Mouse (Mus musculus) heart, embryonic 15.5 days (tissue): ENCODE results near the gene Rbm20. TPM values are rescaled to one million over a fixed set of nuclear protein-coding genes. Genes with fewer than 3 reads are reported as not detected.

Source experiments
- ATAC-seq: fragments of 200-750 bp; cut with Nextera tagmentation; replicated peaks from 2 replicates; pipeline ENCODE4 v1.8.0; 2017; ENCODE audit warnings: low read depth, moderate TSS enrichment; ENCODE audit not compliant: insufficient number of reproducible peaks, insufficient read depth, low FRiP score
- H3K27ac ChIP-seq: fragments of 300-500 bp; sonication (generic); 2 replicates; pipeline ENCODE4 v1.5.1; 2015; ENCODE audit warnings: mild to moderate bottlenecking, inconsistent platforms
- H3K27me3 ChIP-seq: fragments of 300-500 bp; sonication (generic); 2 replicates; pipeline ENCODE4 v1.6.1; 2015; ENCODE audit warnings: inconsistent platforms
- H3K36me3 ChIP-seq: fragments of 300-500 bp; sonication (generic); 2 replicates; pipeline ENCODE4 v1.6.1; 2015; ENCODE audit warnings: mild to moderate bottlenecking, inconsistent platforms
- H3K4me1 ChIP-seq: fragments of 300-500 bp; sonication (generic); replicated peaks from 2 replicates; pipeline ENCODE4 v1.6.1; 2015; ENCODE audit warnings: inconsistent platforms
- H3K4me2 ChIP-seq: fragments of 300-500 bp; sonication (generic); 2 replicates; pipeline ENCODE4 v1.6.1; 2015; ENCODE audit warnings: inconsistent platforms, mild to moderate bottlenecking, moderate library complexity
- H3K4me3 ChIP-seq: fragments of 300-500 bp; sonication (generic); 2 replicates; pipeline ENCODE4 v1.5.1; 2015; ENCODE audit warnings: mild to moderate bottlenecking, inconsistent platforms
- H3K9ac ChIP-seq: fragments of 300-500 bp; sonication (generic); 2 replicates; pipeline ENCODE4 v1.6.1; 2015; ENCODE audit warnings: mild to moderate bottlenecking, inconsistent platforms
- H3K9me3 ChIP-seq: fragments of 300-500 bp; sonication (generic); replicated peaks from 2 replicates; pipeline ENCODE4 v1.6.1; 2016; ENCODE audit warnings: inconsistent platforms
- WGBS: fragments of 180-500 bp; shearing (Covaris S2); methylation state at CpG from one replicate; pipeline ENCODE4 v1.1.7; 2015; ENCODE audit warnings: mixed read lengths; 5-methylcytosine and 5-hydroxymethylcytosine counted together
- polyA plus RNA-seq: library from polyadenylated mRNA; unstranded; fragments of >200 nt; fragmentation: Nextera tagmentation; extraction: Ambion mirVana; gene quantifications from 2 replicates; pipeline ENCODE4 v1.2.1, GENCODE M21; 2015

The Rbm20 gene
- polyA plus RNA-seq, 1 experiment from 2014 or later, result 44.4 TPM

DNA sequence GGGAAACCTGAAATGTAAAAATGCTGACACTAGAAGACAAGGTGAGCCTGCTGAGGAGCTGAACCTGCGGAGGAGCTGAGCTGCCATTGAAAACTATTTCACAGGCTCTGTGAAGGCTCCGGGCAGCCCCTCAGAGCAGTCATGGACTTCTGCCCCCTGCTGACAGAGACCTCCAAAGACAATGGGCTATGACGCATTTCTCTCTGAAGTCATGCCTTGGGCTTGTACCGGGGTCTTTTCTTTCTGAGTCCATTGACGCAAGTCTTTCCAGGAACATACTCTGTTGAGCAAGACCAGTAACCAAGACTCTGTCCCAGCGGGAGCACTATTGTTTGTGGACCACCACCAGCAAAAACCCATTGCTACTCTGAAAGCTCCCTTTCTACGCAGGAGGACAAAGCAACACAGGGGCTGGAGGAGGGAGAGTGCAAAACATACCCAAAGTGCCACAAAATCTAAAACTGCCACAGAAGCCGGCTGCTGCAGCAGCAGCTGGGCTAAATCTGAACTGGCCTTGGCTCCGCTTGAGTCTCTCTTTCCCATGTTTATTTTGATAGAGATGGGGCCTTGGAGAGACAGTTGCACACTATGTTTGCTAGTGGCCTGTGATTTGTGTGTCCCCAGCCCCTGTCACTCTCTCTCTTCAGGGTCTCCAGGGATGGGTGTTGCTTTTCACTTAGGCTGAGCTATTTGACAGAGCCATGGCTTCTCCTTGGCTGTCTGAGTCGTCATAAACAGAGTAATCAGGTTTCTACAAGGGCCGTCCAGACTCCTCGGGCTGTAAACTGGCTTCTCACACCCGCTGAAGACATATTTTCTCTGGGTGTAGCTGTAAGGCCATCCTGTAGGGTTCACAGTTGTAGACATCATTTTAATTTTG lies 144.4 kb downstream of the Rbm20 start:
- Histone ChIP-seq H3K27ac (peak overlapping the region; percentile 20), H3K9ac (no peak overlapping the region), H3K4me1 (peaks cover 37% of the 10 kb centered on the region), H3K36me3 (peaks cover 29% of the 10 kb centered on the region), H3K9me3 (no peaks in the 10 kb centered on the region), H3K4me2 (no peak overlapping the region), H3K27me3 (no peaks in the 10 kb centered on the region), H3K4me3 (no peak overlapping the region)
- 56% methylated on average over 13 of the region's 13 CpGs for WGBS
- ATAC-seq, result no peak

DNA sequence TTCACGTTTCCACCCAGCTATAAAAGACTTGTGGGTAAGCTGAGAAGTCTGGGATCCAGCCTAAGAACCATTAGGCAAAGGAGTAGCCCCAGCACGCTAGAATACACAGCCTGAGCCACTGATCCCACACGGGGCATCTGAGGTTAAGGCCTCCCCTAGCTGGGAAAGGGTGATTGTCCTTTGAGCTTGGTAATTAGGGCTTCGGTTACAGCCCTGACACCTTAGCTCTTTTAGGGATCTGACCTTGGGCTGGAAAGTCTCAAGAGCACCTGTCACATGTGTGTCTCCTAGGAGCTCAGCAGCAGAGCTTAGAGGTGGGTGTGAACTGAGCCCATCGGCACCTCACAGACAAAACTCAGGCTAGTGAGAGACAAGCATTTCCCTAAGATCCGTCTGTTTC lies 146.7 kb downstream of the Rbm20 start:
- Histone ChIP-seq H3K4me2 (no peak overlapping the region), H3K9me3 (no peaks in the 10 kb centered on the region), H3K4me3 (no peak overlapping the region), H3K4me1 (peaks cover 35% of the 10 kb centered on the region), H3K36me3 (peaks cover 10% of the 10 kb centered on the region; the same call in 1 of the 2 replicates), H3K27me3 (no peaks in the 10 kb centered on the region), H3K27ac (peak overlapping the region; percentile 75), H3K9ac (peak overlapping the region; percentile 3; the same call in 1 of the 2 replicates)
- 24% methylated on average over 6 of the region's 6 CpGs for WGBS
- 0 out of 2 replicates have a peak, but pooled peaks have one; percentile 61 for ATAC-seq

DNA sequence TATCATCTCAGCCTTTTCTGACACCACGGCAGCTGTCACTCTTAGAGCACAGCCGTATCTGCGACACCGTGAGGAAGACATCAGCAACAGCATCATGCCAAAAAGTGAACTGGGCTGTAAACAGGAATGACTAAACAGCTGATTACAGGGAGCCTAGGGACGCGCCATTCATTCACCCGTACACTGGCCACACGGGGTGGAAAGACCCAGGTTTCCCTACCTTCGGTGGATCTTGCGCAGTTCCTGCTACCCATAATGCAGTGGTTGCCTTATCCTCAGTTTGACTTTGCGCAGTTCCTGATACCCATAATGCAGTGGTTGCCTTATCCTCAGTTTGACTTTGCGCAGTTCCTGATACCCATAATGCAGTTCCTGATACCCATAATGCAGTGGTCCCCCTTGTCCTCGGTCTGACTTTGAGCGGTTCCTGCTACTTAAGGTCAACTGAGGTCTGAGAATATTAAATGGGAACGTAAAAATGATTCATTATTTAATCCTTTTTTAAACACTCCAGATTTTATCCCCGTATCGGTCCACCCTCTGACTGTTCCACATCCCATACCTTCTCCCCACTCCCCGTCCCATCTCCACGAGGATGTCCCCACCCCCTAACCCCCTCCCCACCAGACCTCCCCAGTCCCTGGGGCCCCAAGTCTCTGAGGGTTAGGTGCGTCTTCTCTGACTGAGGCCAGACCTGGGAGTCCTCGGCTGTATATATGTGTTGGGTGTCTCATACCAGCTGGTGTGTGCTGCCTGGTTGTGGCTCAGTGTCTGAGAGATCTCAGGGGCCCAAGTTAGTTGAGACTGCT lies 148.0 kb downstream of the Rbm20 start:
- 58% methylated on average over 21 of the region's 21 CpGs for WGBS
- Histone ChIP-seq H3K4me3 (peak overlapping the region; percentile 29), H3K9ac (0 out of 2 replicates have a peak overlapping the region, but pooled peaks have one; percentile 10), H3K27ac (peak overlapping the region; percentile 45; the same call in 1 of the 2 replicates), H3K27me3 (no peaks in the 10 kb centered on the region), H3K36me3 (peaks cover 9% of the 10 kb centered on the region; the same call in 1 of the 2 replicates), H3K4me2 (peak overlapping the region; percentile 30; the same call in 1 of the 2 replicates), H3K9me3 (no peaks in the 10 kb centered on the region), H3K4me1 (peaks cover 42% of the 10 kb centered on the region)
- no peak; the same call in 1 of the 2 replicates for ATAC-seq

DNA sequence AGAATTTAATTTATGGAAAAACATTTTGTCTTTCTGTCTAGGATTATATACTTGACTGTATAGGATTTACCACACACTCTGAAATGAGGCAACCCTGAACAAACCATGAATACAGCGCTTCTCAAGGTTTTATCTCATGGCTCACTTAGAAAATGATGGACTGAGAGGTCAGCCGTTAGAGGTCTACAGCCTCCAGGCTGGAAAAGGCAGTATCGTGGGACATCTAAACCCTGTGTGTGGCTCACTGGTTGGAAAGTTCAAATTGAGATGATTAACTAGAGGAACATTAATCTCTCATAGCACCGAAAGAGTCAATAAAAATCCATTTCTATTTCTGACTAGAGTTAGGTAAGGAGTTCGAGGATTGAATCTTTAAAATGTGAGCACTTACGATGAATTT lies 152.9 kb downstream of the Rbm20 start:
- peaks cover 21% of the 10 kb centered on the region for H3K4me1 ChIP-seq
- no peaks in the 10 kb centered on the region for H3K9me3 ChIP-seq
- no peak for ATAC-seq
- H3K4me2 ChIP-seq, result no peak overlapping the region
- peaks cover 18% of the 10 kb centered on the region for H3K36me3 ChIP-seq
- no peaks in the 10 kb centered on the region for H3K27me3 ChIP-seq
- 32% methylated on average over 6 of the region's 6 CpGs for WGBS
- peak overlapping the region; percentile 82 for H3K27ac ChIP-seq
- H3K9ac ChIP-seq, result no peak overlapping the region
- H3K4me3 ChIP-seq, result no peak overlapping the region

DNA sequence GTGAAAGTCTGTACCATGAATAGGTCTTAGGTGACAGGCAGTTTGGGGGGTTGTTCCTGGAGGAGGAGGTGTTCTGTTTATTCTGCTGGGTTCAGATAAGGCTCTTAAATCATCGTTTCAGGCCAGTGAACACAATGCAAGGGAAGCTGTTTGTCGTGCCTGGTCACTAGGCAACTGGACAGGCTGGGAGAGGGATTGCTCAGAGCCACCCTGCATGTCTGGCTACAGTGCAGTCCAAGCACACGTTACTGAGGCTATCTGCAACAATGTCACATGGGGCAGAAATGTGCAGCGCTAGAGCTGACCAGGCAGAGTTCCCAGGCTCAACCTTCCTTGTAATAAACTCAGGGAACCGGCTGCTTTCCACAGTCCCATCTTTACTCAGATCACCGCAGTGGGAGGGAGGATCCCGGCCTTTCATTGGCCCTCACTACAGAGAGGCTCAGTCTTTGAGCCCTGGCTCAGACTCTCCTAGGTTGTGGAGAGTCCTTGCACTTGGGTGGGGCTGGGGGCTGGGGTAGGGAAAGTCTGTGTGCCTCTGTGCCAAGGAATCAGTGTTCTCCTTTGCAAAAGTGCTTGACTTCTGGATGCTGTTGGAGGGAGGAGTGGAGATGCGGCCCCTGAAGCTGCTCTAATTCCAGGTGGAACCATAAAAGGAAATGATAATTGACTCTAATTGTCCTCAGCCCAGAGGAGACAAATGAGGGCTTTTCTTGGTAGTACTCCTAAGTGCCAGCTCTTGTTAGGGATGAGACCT lies 153.5 kb downstream of the Rbm20 start:
- H3K9ac ChIP-seq, result 0 out of 2 replicates have a peak overlapping the region, but pooled peaks have one; percentile 11
- ATAC-seq, result peak; percentile 92
- H3K36me3 ChIP-seq, result peaks cover 22% of the 10 kb centered on the region
- H3K4me1 ChIP-seq, result peaks cover 21% of the 10 kb centered on the region
- H3K4me2 ChIP-seq, result peak overlapping the region; percentile 39
- H3K27me3 ChIP-seq, result no peaks in the 10 kb centered on the region
- WGBS, result 8% methylated on average over 8 of the region's 8 CpGs
- no peak overlapping the region for H3K4me3 ChIP-seq
- H3K27ac ChIP-seq, result peak overlapping the region; percentile 82
- no peaks in the 10 kb centered on the region for H3K9me3 ChIP-seq

DNA sequence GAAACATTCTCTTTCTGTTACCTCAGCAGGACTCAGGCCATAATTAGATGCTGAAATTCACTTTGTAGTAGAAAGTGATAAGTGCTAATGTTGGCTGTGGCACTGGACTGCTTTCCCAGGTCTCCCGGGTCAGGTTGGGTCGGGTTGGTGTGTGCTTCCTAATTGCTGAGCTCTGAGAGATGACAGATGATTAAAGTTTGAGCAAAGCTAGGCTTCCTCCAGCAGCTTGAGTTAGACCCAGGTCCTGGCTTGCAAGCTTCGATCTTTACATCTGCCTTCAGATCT lies 154.0 kb downstream of the Rbm20 start:
- no peaks in the 10 kb centered on the region for H3K9me3 ChIP-seq
- H3K27me3 ChIP-seq, result no peaks in the 10 kb centered on the region
- H3K4me2 ChIP-seq, result peak overlapping the region; percentile 39; the same call in 1 of the 2 replicates
- no peak for ATAC-seq
- no peak overlapping the region for H3K9ac ChIP-seq
- H3K36me3 ChIP-seq, result peaks cover 25% of the 10 kb centered on the region
- 27% methylated on average over 3 of the region's 3 CpGs for WGBS
- H3K4me3 ChIP-seq, result no peak overlapping the region
- peak overlapping the region; percentile 82 for H3K27ac ChIP-seq
- peaks cover 21% of the 10 kb centered on the region for H3K4me1 ChIP-seq

DNA sequence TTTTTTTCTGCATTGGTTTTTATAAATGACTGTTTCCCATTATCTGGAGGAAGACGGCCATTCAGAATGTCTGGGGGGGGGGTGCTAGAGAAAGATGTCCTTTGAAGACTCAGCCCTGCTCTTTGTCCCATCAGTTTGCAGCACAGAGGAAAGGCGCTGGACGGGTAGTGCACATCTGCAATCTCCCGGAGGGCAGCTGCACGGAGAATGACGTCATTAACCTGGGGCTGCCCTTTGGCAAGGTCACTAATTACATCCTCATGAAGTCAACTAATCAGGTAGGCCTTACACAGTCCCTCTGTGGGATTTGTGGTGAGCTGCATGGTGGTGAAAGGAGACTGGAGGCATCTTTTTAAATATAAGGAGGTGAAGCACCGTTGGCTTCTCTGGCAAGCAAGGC lies 155.4 kb downstream of the Rbm20 start:
- WGBS, result 35% methylated on average over 7 of the region's 7 CpGs
- Histone ChIP-seq H3K27me3 (no peaks in the 10 kb centered on the region), H3K4me1 (peaks cover 21% of the 10 kb centered on the region), H3K36me3 (peaks cover 34% of the 10 kb centered on the region), H3K4me2 (no peak overlapping the region), H3K4me3 (no peak overlapping the region), H3K27ac (no peak overlapping the region), H3K9ac (no peak overlapping the region), H3K9me3 (no peaks in the 10 kb centered on the region)
- no peak; the same call in 1 of the 2 replicates for ATAC-seq

DNA sequence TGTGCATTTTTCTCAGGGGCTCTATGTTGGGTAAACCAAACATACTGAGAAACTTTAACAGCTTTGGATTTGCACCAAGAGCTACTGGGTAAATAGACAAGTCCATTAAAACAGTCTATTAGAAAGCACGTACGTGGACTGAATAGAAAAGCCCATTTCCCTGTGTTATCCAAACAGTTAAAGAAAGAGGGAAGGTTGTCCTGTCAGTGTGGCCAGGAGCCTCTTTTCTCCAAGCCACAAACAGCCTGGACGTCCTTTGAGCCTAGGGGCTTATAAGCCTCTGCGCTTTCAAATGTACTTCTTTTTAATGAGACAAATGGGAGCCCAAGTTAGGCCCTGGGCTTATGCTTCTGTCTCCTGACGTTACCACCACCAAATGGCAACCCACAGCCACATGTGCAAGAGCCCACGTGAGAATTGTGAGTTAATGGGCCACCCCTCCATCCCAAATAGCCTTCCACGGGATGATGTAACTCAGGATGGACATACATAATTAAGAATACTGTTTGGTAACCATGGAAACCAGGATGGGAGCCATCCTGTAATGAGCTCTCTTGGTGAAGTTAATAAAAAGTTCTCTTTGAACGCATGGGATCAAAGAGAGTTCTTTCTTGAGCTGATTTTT lies 156.8 kb downstream of the Rbm20 start:
- Histone ChIP-seq H3K36me3 (peaks cover 38% of the 10 kb centered on the region), H3K4me1 (peaks cover 21% of the 10 kb centered on the region), H3K9ac (no peak overlapping the region), H3K4me2 (no peak overlapping the region), H3K27ac (no peak overlapping the region), H3K27me3 (no peaks in the 10 kb centered on the region), H3K4me3 (no peak overlapping the region), H3K9me3 (no peaks in the 10 kb centered on the region)
- whole genome bisulfite sequencing, result 75% methylated on average over 8 of the region's 8 CpGs
- ATAC-seq, result no peak

DNA sequence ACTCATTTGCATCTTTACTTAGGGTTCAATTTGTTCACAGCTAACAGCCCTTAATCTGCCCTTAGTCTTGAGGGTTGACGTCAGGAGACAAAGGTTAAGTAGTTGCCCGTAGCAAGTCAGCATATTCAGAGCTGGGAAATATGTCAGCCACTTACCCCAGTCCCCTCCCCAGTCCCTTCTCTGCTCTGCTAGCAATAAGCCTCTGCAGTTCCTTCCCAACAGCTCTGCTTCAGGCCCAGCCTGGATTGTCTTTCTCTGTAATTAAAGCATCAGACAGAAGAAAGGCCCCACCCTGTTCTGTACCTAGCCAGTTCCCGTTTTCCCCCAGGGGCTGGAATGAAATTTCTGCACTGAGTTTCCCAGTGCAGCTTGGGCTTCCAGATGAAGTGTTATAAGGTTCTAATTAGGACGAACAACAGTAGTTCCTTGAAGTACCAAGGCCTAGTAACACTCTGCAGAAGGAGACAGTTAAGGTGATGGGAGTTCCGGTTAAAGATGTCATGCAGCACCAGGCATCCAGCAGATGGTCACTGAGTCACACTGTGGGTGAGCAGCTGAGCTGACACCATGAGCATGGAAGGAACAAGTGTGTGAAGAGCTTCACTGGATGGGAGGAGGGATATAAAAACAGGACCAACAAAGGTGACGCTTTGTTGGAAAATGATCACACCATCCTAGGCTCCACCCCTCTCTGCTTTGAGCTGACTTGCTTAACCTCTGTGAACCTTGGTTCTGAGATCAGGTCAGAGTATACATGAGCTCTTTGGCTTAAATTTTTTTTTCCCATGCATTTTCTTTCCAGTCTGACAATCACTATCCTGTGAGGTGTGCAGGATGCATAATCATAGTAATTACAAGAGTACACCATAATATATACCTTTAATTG lies 159.7 kb downstream of the Rbm20 start:
- no peaks in the 10 kb centered on the region for H3K9me3 ChIP-seq
- H3K27ac ChIP-seq, result no peak overlapping the region
- no peaks in the 10 kb centered on the region; the same call in 1 of the 2 replicates for H3K4me1 ChIP-seq
- no peaks in the 10 kb centered on the region for H3K27me3 ChIP-seq
- H3K9ac ChIP-seq, result no peak overlapping the region
- 61% methylated on average over 6 of the region's 6 CpGs for WGBS
- H3K36me3 ChIP-seq, result peaks cover 58% of the 10 kb centered on the region
- H3K4me2 ChIP-seq, result no peak overlapping the region
- ATAC-seq, result no peak
- H3K4me3 ChIP-seq, result no peak overlapping the region

DNA sequence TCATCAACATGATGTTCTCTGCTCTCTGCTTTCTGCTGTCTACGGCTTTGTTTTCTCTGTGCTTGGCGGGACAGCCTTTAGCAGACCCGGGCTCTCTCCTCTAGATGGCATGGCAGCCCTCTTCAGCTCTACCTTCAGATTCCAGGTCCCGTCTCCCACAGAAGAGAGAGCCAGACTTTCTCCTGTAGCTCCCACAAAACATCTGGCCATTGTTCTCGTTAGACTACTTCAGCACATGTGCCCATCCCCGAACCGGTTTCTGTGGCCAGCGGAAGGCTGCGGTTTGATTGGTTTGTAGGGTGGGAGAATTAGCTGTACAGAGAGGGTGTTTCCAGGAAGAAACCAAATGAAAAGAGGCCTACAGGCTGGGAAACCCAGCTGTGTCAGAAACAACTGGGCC lies 161.7 kb downstream of the Rbm20 start:
- Histone ChIP-seq H3K4me2 (no peak overlapping the region), H3K36me3 (peaks cover 61% of the 10 kb centered on the region), H3K9ac (no peak overlapping the region), H3K27ac (no peak overlapping the region), H3K4me1 (peaks cover 6% of the 10 kb centered on the region; the same call in 1 of the 2 replicates), H3K9me3 (no peaks in the 10 kb centered on the region), H3K4me3 (no peak overlapping the region), H3K27me3 (no peaks in the 10 kb centered on the region)
- 60% methylated on average over 9 of the region's 9 CpGs for WGBS
- ATAC-seq, result no peak
